Mouse (Mus musculus) mouse embryonic stem cell (cell line): ENCODE results near the gene Vmn2r118.

Source experiments
- in situ Hi-C, 2 experiments: fragments of 300-500 bp; cut with MboI; formaldehyde crosslinking; loops; 1 replicate in 1 of 2; 3 replicates in 1 of 2; pipeline ENCODE4 v1.14.3; 2019 to 2020; ENCODE audit warnings: low sequenced_read_pairs in 2 of 2, low pct_unique_long_range_greater_than_20kb in 1 of 2, mixed read lengths in 1 of 2; ENCODE audit not compliant: unreplicated experiment in 1 of 2

Vmn2r118 gene

DNA sequence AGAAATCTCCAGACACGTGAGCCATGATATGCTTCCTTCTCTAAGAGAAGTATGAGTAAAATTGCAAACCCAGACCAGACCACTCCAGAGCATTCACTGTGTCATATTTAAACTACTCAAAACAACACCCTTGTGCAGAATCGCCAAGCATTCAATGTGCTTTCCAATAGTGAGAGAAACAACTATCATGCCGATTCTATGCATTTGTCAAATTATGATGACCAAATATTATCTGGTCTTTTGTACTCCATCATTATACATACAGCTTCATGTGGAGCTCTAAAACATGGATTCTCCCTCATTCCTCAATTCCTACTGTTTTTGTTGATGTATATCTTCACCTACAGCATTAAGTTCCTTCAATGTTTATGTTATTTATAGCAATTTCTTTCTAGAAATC, at the start of gene Vmn2r118:
Gene Vmn2r118 (minus strand): TSS at position 101 of the 400 bp plus-strand sequence.
- in situ Hi-C loops = no loop called here

DNA sequence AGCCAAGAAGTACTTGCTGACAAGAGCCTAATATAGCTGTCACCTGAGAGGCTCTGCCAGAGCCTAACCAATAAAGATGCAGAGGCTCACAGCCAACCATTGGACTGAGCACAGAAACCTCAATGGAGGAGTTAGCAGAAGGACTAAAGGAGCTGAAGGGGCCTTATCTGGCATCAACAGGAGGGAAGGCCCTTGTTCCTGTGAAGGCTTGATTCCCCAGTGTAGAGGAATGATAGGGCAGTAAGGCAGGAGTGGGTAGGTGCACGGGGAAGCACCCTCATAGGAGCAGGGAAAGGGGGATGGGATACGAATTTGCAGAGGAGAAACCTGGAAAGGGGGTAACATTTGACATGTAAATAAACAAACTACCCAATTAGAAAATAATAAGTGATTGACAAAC, 36.1 kb upstream of the Vmn2r118 start:
- in situ Hi-C loops = no loop called here

DNA sequence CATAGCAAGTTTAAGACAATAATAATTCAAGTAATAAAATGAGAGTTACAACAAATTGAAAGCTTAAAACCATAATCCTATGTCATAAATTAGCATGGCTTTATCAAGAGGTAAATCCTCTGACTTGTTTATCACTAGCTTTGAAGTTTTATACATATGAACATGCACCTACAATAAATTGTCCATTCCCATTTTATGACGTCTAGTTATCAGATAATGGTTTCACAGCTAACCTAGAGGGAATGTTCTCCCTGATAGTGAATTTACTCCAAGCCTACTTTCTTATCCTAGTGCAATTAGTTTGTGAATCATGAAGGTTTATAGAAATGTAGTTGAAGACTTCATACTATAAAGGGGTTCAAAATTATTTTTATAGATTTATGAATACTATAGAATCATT, 34.2 kb downstream of the Vmn2r118 start:
- in situ Hi-C loops = no loop called here

DNA sequence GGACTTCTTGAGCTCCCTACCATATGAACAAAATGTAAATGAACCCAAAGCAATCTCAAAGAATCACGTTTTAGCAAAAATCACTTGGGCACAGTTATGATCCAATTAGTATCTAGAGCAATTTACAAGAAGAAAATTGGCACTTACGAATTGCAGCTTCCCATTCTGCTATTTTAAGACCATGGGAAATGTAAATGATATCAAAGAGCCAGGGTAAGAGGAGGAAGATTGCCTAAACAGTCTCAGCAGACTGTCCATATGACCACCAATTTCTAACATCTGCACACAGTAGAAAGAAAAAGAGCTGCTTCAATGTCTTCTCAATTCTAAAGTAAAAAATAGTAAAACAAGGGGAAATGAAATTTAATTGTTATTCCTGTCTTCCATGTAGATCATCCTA, 63.2 kb downstream of the Vmn2r118 start:
- in situ Hi-C loops = no loop called here

DNA sequence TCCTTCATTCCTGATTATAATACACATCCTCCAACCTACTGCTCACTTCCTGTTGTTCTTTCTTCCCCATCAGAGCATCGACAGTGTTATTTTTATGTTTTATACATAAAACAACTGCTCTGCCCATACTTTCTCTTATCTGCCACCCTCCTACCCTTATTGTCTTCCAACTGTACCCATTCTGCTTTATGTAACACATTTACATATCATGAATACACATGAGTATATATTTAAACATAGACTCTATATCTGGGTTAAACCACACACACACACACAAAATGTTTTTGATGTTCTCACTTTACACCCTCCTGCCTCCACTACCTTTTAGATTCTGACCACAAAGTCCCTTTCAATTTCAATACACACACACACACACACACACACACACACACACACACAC, 76.5 kb downstream of the Vmn2r118 start:
- in situ Hi-C loops = no loop called here
